8 mouse cellular contexts compared by ENCODE assay signal in genomic region chr12:69485652-69486651, GRCm38 (mm10).
DNase-seq lines count a peak whose midpoint lies in the region; ATAC-seq and TF ChIP-seq lines count a peak whose summit lies in the region.

No protein-coding gene starts in this region.

- H3K27ac ChIP-seq in forebrain, embryonic 14.5 days (ENCODE audit: low read depth, low read length) = no peak overlapping the region
- 0 out of 2 replicates have a peak overlapping the region, but pooled peaks have one; percentile 0 for H3K27ac ChIP-seq in hindbrain, embryonic 12.5 days
- H3K27ac ChIP-seq in limb, embryonic 12.5 days = no peak overlapping the region
- H3K27ac ChIP-seq in midbrain, embryonic 15.5 days = no peak overlapping the region
- H3K27ac ChIP-seq in thymus, adult 2 months (ENCODE audit: control insufficient read depth, insufficient read depth, low read length) = 0 out of 2 replicates have a peak overlapping the region, but pooled peaks have one; percentile 19

- H3K9ac ChIP-seq in forebrain, embryonic 14.5 days (ENCODE audit: low read length) = 0 out of 2 replicates have a peak overlapping the region, but pooled peaks have one; percentile 29
- H3K9ac ChIP-seq in hindbrain, embryonic 12.5 days = no peak overlapping the region
- H3K9ac ChIP-seq in limb, embryonic 12.5 days (replicated peaks) = no peak overlapping the region
- H3K9ac ChIP-seq in midbrain, embryonic 15.5 days = no peak overlapping the region

- no peaks in the 10 kb centered on the region for H3K4me1 ChIP-seq in forebrain, embryonic 14.5 days (ENCODE audit: control insufficient read depth, insufficient read depth, low read length)
- peaks cover 9% of the 10 kb centered on the region for H3K4me1 ChIP-seq in hindbrain, embryonic 12.5 days
- H3K4me1 ChIP-seq in limb, embryonic 12.5 days (replicated peaks) = peaks cover 21% of the 10 kb centered on the region
- peaks cover 8% of the 10 kb centered on the region for H3K4me1 ChIP-seq in midbrain, embryonic 15.5 days
- H3K4me1 ChIP-seq in thymus, adult 2 months (replicated peaks; ENCODE audit: control insufficient read depth, insufficient read depth, low read length) = peaks cover 6% of the 10 kb centered on the region

- no peak for TF ChIP-seq CTCF in thymus, adult 2 months (IDR thresholded peaks at IDR 0.05; ENCODE audit: borderline replicate concordance, control insufficient read depth, extremely low read depth, insufficient read depth, low read length, poor library complexity)

- no peak overlapping the region for H3K4me3 ChIP-seq in forebrain, embryonic 14.5 days (ENCODE audit: low read depth, low read length)
- no peak overlapping the region for H3K4me3 ChIP-seq in hindbrain, embryonic 12.5 days
- no peak overlapping the region for H3K4me3 ChIP-seq in limb, embryonic 12.5 days (replicated peaks)
- no peak overlapping the region for H3K4me3 ChIP-seq in midbrain, embryonic 15.5 days
- H3K4me3 ChIP-seq in thymus, adult 2 months (ENCODE audit: control insufficient read depth, insufficient read depth, low read length) = no peak overlapping the region

- WGBS in forebrain, embryonic 14.5 days = 35% methylated on average over 14 of the region's 14 CpGs
- WGBS in hindbrain, embryonic 12.5 days = 21% methylated on average over 14 of the region's 14 CpGs
- WGBS in limb, embryonic 12.5 days = 49% methylated on average over 14 of the region's 14 CpGs
- WGBS in midbrain, embryonic 15.5 days = 30% methylated on average over 14 of the region's 14 CpGs
- 16% methylated on average over 14 of the region's 14 CpGs for WGBS in thymus, adult 2 months

- no peaks in the 10 kb centered on the region for H3K9me3 ChIP-seq in forebrain, embryonic 14.5 days (replicated peaks; ENCODE audit: control insufficient read depth, low read length)
- no peaks in the 10 kb centered on the region for H3K9me3 ChIP-seq in hindbrain, embryonic 12.5 days (replicated peaks)
- no peaks in the 10 kb centered on the region for H3K9me3 ChIP-seq in limb, embryonic 12.5 days
- no peaks in the 10 kb centered on the region for H3K9me3 ChIP-seq in midbrain, embryonic 15.5 days

- H3K4me2 ChIP-seq in forebrain, embryonic 14.5 days (ENCODE audit: low read length) = peak overlapping the region; percentile 18
- H3K4me2 ChIP-seq in hindbrain, embryonic 12.5 days (replicated peaks) = peak overlapping the region; percentile 35
- peak overlapping the region; percentile 35 for H3K4me2 ChIP-seq in limb, embryonic 12.5 days
- H3K4me2 ChIP-seq in midbrain, embryonic 15.5 days = peak overlapping the region; percentile 32

- no peak for TF ChIP-seq POLR2A in thymus, adult 2 months (IDR thresholded peaks at IDR 0.05; ENCODE audit: control insufficient read depth, extremely low read depth, insufficient read depth, low read length, poor library complexity)

- ATAC-seq in CD4-positive, CD25-positive, alpha-beta regulatory T cell, adult 4 months = peak; percentile 100
- peak; percentile 72; the same call in 1 of the 2 replicates for ATAC-seq in forebrain, embryonic 14.5 days
- ATAC-seq in hindbrain, embryonic 12.5 days (ENCODE audit: low FRiP score) = peak; percentile 69
- peak; percentile 48; the same call in 1 of the 2 replicates for ATAC-seq in limb, embryonic 12.5 days (ENCODE audit: insufficient number of reproducible peaks, insufficient read depth, low FRiP score, low TSS enrichment, low read depth)
- peak; percentile 67 for ATAC-seq in midbrain, embryonic 15.5 days (replicated peaks)

- H3K36me3 ChIP-seq in forebrain, embryonic 14.5 days (ENCODE audit: control insufficient read depth, insufficient read depth, low read length) = no peaks in the 10 kb centered on the region
- H3K36me3 ChIP-seq in hindbrain, embryonic 12.5 days = no peaks in the 10 kb centered on the region
- no peaks in the 10 kb centered on the region for H3K36me3 ChIP-seq in limb, embryonic 12.5 days
- H3K36me3 ChIP-seq in midbrain, embryonic 15.5 days (replicated peaks) = no peaks in the 10 kb centered on the region
- H3K36me3 ChIP-seq in thymus, adult 2 months (ENCODE audit: control insufficient read depth, insufficient read depth, low read length) = no peaks in the 10 kb centered on the region

- DNase-seq in R1 (ENCODE audit: low read depth, low spot score) = peak; percentile 58
- DNase-seq in forebrain, embryonic 14.5 days (ENCODE audit: low spot score) = no peak
- DNase-seq in thymus, adult 2 months = peak; percentile 49
- no peak for DNase-seq in ovary, adult 18-20 months (ENCODE audit: low spot score)

- H3K27me3 ChIP-seq in forebrain, embryonic 14.5 days (replicated peaks; ENCODE audit: control insufficient read depth, insufficient read depth, low read length) = no peaks in the 10 kb centered on the region
- no peaks in the 10 kb centered on the region; the same call in 1 of the 2 replicates for H3K27me3 ChIP-seq in hindbrain, embryonic 12.5 days
- H3K27me3 ChIP-seq in limb, embryonic 12.5 days = no peaks in the 10 kb centered on the region
- H3K27me3 ChIP-seq in midbrain, embryonic 15.5 days (replicated peaks) = no peaks in the 10 kb centered on the region
- H3K27me3 ChIP-seq in thymus, adult 2 months (ENCODE audit: control insufficient read depth, insufficient read depth, low read length) = no peaks in the 10 kb centered on the region

Comparison
In these comparisons a context has a peak if more than half of its experiments do, and no peak if none do; other contexts are left out.
1. ATAC-seq: peak in every context shown above with its lines; median percentile 100 in CD4-positive, CD25-positive, alpha-beta regulatory T cell, adult 4 months; 72 in forebrain, embryonic 14.5 days; 69 in hindbrain, embryonic 12.5 days; 67 in midbrain, embryonic 15.5 days; 48 in limb, embryonic 12.5 days.
2. DNase-seq: peak in R1 (single experiment) and thymus, adult 2 months (single experiment); none in forebrain, embryonic 14.5 days (single experiment) and ovary, adult 18-20 months (single experiment).
3. H3K27ac ChIP-seq: peak in hindbrain, embryonic 12.5 days (single experiment) and thymus, adult 2 months (single experiment); none in forebrain, embryonic 14.5 days (single experiment), limb, embryonic 12.5 days (single experiment) and midbrain, embryonic 15.5 days (single experiment).
4. Peak in every context shown above with its lines, with median percentiles within 50 percentile points of each other: H3K4me2 ChIP-seq.